Mouse (Mus musculus) liver, adult 2 months (tissue): ENCODE measurements around the gene Otud7a.

ENCODE experiments used
- CTCF ChIP-seq: fragments of 200-500 bp; IDR thresholded peaks from 2 replicates; pipeline ENCODE4 v1.5.1; 2011; ENCODE audit warnings: low read depth, low read length, control low read depth
- POLR2A ChIP-seq: fragments of 200-500 bp; IDR thresholded peaks from 2 replicates; pipeline ENCODE4 v1.6.1; 2011; ENCODE audit warnings: low read length, control low read depth; ENCODE audit not compliant: insufficient read depth; ENCODE audit errors: extremely low read depth

DNA sequence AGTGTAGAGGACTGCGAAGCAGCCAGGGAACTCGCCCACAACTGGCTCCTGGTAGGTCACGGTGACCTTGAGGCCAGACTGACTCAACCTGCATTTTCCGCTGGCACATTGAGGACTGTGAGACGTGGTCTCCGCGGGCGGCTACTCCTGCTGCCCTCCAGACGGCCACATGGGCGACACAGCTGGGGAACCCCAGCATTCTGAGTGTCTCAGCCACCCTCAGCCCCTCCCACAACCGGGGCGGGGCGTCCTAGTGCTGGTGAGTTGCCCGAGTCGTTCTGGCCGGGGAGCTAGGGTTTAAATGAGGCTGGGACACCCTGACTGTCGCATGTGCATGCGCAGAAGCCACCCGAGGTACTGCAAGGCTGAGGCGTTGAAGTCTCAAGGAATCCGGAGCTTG is 358.2 kb downstream of the Otud7a start:
- TF ChIP-seq POLR2A = no peak
- TF ChIP-seq CTCF = no peak
